Mouse (Mus musculus): Measurements from ENCODE around the gene Sptbn2. TPM values are rescaled to one million over a fixed set of nuclear protein-coding genes. Genes with fewer than 3 reads are reported as not detected.
"Not testable (repeated sequence)": the region's sequence is repeated elsewhere in the genome, so short reads cannot be mapped to it uniquely, and the experiment has no call there.

Sptbn2 gene
- total RNA-seq, 2 experiments from 2014 or later, result 0.58 to 1.3 TPM

DNA sequence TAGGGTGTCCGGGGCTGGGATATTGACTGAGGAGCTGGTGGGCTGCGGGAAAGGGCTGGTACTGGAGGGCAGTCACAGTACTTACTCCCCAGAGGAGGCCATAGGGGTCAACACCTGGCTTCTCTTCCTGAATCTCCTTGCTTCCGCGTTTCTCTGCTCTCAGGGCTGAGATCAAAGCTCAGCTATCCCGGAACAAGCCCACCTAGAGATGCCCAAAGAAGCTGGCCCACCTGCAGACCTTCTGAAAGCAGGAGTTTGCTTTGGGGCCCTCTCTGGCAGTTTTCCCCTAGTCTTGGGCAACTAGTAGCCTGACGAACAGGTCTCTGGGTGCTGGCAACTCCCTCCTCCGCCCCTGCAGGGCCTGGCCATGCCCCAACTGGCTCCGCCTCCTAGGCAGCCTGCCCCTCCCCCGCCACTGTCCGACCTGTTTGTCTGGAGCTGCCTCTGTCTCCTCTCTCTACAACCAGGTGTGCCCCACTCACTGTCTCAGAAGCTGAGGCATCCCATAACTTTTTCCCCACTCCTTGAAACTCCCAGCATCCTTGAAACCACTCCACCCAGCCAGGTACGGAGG is 9.8 kb downstream of the Sptbn2 start:
- DNase-seq (ENCODE audit: low spot score in 2 of 2), result no peak

DNA sequence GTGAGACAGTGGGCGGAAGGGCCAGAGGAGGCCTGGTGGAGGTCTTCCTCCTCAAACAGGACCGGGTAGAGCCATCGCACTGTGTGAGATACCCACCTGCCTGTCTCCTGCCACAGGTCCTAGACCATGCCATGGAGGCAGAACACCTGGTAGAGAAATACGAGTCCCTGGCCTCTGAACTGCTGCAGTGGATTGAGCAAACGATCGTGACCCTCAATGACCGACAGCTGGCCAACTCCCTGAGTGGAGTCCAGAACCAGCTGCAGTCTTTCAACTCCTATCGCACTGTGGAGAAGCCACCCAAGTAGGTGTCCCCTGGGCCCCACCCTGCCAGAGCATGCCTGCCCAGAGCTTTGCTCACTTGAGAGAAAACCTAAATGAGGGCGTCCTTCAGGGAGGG is 18.2 kb downstream of the Sptbn2 start:
- DNase-seq (ENCODE audit: low spot score in 2 of 2), result no peak

DNA sequence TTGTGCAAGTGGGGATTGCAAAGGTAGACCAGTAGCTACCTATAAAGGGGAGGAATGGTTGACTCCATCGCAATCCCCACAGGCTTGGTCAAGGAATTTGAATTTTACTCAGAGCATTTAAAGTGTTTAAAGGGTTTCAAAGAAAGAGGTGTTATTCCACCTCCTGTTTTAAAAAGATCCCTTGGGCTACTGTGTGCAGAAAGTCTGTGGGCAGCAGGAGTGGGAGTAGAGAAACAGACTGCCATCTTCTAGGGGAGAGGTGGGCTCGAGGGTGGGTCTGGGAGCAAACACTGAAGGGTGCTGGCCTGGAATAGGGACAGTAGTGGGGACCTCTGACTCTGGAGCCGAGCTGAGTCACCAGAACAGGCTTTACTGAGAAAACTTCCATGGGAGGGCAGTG is 22.1 kb downstream of the Sptbn2 start:
- no peak for DNase-seq (ENCODE audit: low spot score in 2 of 2)

DNA sequence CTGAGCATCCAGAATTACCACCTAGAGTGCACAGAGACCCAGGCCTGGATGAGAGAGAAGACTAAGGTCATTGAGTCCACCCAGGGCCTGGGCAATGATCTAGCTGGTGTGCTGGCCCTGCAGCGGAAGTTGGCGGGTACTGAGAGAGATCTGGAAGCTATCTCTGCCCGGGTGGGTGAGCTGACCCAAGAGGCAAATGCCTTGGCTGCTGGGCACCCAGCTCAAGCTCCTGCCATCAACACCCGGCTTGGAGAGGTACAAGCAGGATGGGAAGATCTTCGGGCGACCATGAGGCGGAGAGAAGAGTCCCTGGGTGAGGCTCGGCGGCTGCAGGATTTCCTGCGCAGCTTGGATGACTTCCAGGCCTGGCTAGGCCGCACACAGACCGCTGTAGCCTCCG is 26.9 kb downstream of the Sptbn2 start:
- DNase-seq (ENCODE audit: low spot score in 2 of 2), result no peak

DNA sequence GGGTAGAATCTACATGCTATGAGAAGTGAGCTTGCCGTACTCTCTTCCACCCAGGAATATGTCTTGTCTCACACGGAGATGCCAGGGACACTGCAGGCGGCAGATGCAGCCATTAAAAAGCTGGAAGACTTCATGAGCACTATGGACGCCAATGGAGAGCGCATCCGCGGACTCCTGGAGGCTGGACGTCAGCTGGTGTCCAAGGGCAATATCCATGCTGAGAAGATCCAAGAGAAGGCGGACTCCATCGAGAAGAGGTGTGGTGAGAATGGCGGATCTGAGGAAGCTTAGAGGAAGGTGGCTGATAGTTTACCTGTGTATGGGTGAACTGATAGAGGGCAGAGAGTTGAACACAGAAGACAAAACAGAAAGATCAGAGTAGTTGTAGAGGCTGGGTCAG is 28.1 kb downstream of the Sptbn2 start:
- no peak for DNase-seq (ENCODE audit: low spot score in 2 of 2)

DNA sequence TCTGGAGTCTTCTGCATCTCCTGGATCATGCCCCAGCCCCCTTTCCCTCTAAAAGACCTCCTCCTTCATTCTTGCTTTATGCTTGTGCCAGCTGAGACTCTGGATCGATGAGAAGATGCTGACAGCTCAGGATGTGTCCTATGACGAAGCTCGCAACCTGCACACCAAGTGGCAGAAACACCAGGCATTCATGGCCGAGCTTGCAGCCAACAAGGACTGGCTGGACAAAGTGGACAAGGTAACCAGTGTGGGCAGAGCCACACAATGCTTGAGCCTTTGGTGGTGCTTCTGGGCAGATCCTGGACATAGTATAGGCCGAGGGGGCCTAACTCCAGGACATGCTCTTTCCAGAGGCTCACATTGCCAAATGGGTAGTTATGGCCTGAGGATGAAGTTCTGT is 28.8 kb downstream of the Sptbn2 start:
- DNase-seq (ENCODE audit: low spot score in 2 of 2), result no peak

DNA sequence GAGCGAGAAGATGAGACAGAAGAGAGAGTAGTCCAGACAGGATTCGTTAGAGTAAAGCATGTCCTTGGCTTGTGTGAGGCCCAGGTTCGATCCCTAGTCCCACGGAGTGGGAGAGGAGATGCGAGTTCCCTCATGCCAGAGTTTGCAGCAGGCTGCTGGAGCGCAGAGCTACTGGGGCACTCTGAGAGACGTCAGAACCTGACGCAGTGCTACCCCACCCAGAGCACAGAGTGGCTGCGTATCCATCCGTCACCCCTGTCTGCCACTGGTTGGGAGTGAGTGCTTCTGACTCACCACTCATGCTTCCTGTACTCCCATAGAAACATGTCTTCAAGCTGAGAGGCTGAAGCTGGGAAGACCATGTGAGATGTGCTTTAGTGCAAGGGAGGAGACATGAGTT is 30.5 kb downstream of the Sptbn2 start:
- DNase-seq (ENCODE audit: low spot score in 2 of 2), result no peak

- no peak for DNase-seq (ENCODE audit: low spot score in 2 of 2)
Measured at GRCm38 (mm10) chr19:4742229-4742628, 31.3 kb downstream of the Sptbn2 start.

GRCm38 (mm10) chr19:4743524-4743923 is 32.6 kb downstream of the Sptbn2 start:
- DNase-seq (ENCODE audit: low spot score in 2 of 2), result no peak

DNA sequence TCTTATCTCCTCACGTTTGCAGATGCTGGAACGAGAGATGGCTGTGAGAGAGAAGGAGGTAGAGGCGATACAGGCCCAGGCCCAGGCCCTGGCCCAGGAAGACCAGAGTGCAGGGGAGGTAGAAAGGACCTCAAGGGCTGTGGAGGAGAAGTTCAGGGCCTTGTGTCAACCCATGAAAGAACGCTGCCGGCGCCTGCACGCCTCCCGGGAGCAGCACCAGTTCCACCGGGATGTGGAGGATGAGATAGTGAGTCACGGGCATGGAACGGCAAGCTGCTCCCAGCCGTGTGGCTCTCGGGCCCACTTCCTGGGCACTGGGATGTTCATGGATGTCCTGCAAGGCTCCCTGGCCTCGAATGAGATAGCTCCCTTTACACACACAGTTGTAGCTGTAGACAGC is 33.1 kb downstream of the Sptbn2 start:
- DNase-seq (ENCODE audit: low spot score in 2 of 2), result no peak

- DNase-seq (ENCODE audit: low spot score in 2 of 2), result peak; percentile 43 to 46
Measured at GRCm38 (mm10) chr19:4745057-4745456, 34.1 kb downstream of the Sptbn2 start.

GRCm38 (mm10) chr19:4745681-4746080 is 34.7 kb downstream of the Sptbn2 start:
- DNase-seq (ENCODE audit: low spot score in 2 of 2), result no peak

- peak in 1 of 2 experiments; percentile 33 for DNase-seq (ENCODE audit: low spot score in 2 of 2)
Measured at GRCm38 (mm10) chr19:4746611-4747010, 35.6 kb downstream of the Sptbn2 start.

GRCm38 (mm10) chr19:4747631-4748312 is 36.8 kb downstream of the Sptbn2 start:
- no peak for DNase-seq (ENCODE audit: low spot score in 2 of 2)

DNA sequence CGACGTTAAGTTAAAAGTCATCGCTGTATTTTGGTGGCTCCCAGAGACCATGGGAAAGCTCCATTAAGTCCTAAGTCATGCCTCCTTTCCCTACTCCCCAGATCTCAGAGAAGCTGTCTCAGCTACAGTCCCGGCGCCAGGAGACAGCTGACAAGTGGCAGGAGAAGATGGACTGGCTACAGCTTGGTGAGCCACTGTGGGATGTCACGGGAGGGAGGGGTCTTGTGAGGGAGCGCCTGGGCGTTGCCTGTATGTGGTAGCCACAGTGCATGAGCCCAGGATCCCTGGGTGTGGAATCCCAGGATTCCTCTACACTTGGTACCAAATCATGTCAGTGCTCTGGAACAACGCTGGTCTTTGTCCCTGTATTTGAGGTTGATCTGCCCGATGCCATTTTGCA is 37.5 kb downstream of the Sptbn2 start:
- no peak for DNase-seq (ENCODE audit: low spot score in 2 of 2)

DNA sequence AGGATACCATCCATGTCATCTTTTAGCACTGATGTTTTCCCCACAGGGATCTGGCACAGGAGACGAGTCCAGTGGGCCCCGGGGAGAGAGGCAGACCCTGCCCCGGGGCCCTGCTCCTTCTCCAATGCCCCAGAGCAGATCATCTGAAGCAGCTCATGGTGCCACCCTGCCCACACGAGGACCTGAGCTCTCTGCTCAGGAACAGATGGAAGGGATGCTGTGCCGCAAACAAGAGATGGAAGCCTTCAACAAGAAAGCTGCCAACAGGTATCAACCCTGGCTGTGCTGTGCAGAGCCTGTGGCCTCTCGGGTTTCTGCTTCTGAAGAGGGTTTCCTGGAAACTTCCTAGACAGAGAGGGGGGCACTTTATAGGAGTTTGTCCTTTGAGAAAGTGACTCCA is 39.0 kb downstream of the Sptbn2 start:
- no peak for DNase-seq (ENCODE audit: low spot score in 2 of 2)

DNA sequence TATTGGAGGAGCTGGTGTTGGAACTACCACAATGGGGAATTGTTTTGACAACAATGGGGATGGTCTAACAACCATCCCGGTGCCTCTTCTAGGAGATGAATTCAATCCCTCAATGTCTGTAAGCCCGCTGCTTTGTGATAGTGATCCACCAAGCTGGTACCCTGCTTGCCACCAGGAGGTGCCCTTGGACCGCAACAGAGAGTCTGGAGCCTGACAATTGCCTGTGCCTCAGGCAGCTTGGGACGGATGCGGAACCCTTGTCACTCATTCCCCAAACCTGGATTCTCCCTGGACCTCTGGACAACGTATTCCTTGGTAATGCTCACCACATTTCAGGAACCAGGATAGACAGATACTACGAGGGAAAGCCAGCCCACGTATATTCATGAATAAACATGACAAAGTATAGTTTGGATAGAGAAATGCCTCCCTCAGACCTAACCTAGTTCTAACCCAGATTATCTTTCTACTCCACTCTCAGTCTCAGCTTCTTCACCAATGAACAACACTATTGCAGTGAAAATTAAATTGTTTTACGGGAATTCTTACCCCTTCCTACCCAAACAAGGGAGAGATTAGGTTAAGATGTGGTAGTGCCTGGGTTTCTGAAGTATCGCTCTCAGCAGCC is 44.7 kb downstream of the Sptbn2 start:
- DNase-seq (ENCODE audit: low spot score in 2 of 2), result peak; percentile 87 to 90

DNA sequence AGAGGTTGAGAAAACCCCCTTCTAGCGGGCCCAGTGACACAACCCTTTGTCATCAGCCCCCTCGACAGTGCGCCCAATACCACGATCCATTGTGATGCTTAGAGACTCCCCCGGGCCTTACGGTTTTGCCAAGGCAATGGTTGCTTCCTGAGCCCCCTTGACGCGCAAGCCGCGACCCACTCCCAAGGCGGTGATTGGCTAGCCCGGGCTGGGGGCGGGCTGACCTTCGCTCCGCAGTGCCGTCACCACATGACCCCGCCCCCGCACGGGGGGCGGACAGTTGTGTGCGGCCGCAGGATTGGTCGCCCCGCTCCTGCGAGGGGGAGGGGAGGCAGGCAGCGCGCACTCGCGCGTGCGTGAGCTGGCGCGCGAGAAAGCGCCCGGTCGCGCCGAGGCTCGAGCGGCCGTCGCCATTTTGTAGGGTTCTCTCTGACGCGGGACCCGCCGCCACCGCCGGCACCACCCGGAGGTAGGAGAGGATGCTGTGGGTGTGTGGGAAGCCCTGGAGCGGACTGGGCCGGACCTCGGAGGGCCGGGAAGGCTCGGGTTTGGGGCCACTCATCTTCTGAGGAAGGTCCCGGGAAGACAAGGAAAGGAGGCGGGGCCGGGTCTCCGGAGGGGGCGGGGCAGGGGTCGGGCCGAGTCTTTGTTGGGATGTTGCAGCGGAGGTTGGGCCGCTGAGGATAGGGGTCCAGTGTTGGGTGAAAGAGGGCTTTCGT is 45.4 kb downstream of the Sptbn2 start, which contains the start of gene Rbm4b:
Gene Rbm4b (plus strand): TSS at position 305 of the 719 bp plus-strand sequence.
- DNase-seq (ENCODE audit: low spot score in 2 of 2), result peak; percentile 96 to 97

GRCm38 (mm10) chr19:4756921-4757320 is 46.0 kb downstream of the Sptbn2 start:
- peak in 1 of 2 experiments; percentile 16 for DNase-seq (ENCODE audit: low spot score in 2 of 2)

- DNase-seq (ENCODE audit: low spot score in 2 of 2), result not testable (repeated sequence)
Measured at GRCm38 (mm10) chr19:4760544-4760943, 49.6 kb downstream of the Sptbn2 start.

DNA sequence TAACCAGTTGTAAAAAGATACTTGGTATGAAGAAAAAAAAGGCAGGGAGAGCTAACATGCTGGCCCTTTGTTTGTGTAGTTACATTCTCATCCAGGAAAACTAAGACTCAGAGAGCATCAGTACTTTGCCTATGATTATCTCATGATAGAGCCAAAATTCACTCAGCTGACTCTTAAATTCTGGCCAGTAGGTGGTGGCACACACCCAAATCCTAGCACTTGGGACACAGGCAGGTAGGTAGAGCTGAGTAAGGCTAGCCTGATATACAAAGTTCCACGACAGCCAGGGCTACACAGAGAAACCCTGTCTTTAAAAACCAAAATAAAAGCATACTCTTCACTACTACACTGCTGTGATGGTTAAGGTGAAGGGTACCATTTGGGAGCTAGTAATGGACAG is 51.9 kb downstream of the Sptbn2 start:
- no peak for DNase-seq (ENCODE audit: low spot score in 2 of 2)
